Mouse (Mus musculus) adrenal gland, adult 8-10 months (tissue): ENCODE results near the gene Slc8a1. TPM values are rescaled to one million over a fixed set of nuclear protein-coding genes. Genes with fewer than 3 reads are reported as not detected.

ENCODE experiments used
- DNase-seq: peaks from one replicate; pipeline ENCODE4 v3.0.0; 2022
- total RNA-seq, 4 experiments: library from RNA; stranded (reverse); gene quantifications; 2 replicates each; pipeline ENCODE4 v1.2.4; 2022

The Slc8a1 gene
- total RNA-seq, 4 experiments from 2014 or later, result 6.0 to 10.9 (median 8.4) TPM

DNA sequence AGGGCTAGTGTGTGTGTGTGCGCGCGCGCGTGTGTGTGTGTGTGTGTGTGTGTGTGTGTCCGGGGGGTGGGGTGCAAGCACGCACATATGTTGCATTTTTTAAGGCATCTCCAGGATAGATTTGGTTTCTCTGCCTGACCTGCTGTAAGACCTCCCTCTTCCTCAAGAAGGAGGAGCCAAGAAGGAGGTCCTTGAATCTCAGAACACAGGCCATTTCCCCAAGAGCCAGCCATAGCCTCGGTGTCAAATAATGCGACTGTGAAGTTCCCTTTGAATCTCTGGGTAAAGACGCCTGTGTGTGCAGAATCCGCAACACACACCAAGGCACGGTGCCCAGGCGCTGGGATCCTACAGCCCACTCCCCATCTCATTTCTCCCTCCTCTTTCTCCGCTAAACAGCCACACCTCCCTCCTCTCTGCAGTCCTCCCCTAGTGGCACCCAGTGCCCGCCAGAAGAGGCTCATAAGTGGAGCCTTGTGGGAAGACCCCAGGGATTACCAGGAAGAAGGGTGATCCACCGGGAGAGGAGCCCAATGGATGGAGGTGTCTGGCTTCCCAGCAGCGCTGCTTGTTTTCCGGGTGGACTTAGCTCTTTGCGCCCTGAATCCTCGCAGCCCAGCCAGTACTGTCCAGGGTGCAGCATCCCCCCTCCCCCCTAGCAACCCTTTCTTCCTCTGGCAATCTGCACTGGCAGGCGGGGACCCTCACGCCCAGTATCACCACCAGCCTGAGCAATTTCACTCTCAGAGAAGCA is 68.9 kb downstream of the Slc8a1 start:
- peak; percentile 3 for DNase-seq

DNA sequence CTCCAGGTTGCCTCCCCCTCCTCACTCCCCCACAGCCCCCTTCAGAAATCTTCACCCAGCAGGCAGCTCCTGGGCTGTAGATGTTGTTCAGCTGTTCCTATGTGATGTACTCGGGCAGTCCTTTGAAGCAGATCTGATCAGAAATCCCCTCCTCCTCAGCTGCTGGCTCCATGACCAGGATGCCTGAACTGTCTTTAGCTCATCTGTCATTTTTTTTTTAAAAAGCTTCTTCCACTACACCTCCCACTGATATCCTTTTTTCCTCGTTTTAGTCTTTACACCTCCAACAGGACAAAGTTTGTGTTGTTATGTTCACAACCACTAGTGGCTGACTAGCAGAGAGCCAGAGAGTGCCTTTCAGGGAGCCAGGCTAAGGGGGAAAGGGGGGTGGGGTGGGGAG is 69.7 kb downstream of the Slc8a1 start:
- DNase-seq, result no peak

DNA sequence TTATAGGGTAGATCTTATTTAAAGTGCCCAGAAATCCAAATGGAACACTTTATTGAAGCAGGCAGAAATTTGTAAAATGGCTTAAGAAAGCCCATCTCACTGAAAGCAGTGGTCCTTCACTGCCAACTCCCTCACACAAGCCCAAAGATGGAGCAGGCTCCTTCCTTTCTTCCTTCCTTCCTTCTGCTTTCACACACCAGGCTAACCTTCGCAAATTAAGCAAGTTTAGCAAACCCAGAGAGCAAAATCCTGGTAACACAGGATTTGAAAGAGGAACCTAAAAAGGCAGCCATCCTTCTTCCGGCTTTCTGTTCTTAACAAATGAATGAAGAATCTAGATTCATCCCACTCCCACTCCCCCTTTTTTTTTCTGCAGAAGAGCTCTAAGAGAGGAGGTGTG is 70.2 kb downstream of the Slc8a1 start:
- DNase-seq, result no peak

DNA sequence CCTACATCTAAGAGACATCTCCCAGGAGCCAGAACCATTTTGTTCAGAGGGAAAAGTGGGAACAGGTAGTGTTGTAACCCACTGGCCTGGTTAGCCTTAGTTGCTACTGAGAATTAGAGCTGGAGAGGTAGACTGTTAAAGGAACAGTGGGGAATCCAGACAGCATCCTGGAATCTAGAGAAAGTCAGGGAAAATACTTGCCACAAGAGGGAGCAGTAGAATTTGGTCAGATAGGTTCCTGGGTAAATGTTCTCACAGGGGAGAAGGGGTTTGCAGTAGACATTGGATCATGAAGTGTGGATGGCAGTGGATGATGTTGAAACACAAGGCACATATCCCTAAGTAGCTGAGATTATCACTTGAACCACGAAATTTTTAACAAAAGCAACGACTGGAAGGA is 71.6 kb downstream of the Slc8a1 start:
- DNase-seq, result no peak

DNA sequence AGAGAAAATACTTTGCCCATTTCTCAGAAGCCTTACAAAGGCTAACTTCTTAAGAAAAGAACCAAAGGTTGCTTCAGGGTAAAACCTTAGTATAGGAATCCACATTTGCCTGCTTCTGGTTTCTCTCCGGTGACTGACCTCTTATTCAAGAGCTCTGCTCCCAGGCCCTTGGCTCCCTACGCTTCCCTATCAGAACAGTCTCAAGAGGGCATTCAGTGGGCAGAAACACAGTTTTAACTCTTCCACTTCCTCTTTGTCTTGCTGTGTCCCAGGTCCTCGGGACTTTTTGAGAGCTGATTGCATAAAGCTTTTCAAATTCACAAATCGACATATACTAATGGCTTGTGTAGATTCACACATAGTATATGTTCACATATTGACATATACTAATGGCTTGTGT is 73.3 kb downstream of the Slc8a1 start:
- no peak for DNase-seq

DNA sequence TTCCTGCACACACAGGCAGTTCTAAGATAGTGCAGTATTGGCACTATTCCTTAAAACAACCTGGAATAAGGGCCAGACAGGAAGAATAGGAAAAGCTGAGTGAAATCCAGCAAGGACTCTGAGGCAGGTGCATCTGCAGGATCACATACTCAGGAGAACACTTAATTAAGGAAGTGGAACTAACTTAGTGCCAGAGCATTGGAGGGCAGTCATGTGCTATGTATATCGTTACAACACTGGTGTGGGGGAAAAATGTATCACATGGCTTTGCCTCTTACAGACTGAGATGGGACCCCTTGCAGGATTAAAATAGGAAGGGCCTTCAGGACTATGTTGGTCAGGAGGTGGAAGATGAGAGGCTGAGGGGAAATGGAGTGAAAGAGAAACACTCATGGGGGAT is 80.3 kb downstream of the Slc8a1 start:
- DNase-seq, result no peak

DNA sequence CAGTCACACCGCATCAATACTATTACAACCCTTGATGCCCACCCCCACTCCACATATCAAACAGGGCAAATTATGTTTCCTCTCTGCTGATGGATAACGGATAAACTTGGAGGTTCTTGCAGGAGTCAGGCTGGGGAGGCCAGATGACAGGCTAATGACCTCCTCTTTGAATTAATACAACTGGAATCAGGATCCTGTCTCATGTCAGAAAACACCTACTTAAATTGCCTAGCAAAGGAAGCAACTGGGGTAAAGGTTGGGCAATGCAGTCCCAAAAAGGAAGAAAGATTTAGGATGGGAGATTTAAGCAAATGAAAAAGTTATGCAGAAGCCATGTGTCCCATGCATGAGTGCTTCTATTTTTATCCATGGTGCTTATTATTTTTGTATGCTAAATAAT is 83.6 kb downstream of the Slc8a1 start:
- DNase-seq, result no peak

DNA sequence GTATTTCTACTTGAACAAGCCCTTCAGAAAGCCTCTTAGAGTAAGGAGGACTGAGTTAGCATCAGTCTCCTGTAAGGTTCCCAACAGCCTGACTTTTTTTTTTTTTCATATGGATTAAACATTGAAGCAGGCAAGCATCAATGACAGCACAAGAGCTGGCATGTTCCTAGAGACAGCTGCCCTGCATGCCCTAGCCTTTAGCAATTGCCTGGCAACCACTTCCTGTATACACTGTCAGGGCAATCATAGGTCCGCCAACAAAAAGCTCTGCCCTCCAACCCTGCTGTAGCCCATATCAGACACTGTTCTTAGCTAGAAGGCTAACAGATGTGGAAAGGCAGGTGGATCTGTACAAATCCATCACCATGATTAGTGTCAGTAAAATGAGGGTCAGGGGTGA is 85.2 kb downstream of the Slc8a1 start:
- DNase-seq, result no peak

DNA sequence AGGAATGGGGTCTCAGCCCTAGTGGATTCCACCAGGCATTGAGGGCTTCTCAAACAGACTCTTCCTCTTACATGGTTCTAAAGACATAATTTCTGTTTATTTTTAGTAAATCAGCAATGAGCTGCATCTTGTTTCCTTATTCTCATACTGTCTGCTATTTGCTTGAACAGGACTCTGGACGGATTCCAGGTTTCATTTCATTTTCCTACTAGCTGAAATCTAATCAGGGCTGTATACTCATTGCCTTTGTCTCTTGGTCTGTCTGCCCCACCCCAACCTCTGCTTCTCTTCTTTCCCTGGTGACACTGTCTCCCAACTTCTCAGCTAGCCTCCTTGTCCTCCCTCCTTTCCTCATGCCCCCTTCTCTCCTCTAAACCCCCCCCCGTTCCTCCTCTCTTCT is 101.4 kb downstream of the Slc8a1 start:
- DNase-seq, result no peak

DNA sequence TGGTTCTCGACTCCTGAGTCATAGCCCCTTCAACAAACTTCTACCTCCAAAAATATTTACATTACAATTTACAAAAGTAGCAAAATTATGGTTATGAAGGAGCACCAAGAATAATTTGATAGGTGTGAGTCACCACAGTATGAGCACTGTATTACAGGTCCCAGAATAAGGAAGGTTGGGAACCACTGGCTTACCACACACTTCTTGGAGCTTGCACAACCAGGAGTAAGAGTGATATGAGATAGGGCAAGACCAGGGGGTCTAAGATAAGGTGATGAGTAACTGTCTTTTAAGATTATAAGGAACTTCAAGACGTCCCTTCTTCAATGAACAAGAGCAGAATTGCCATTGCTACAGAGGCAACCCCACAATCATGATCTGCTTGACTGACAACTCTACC is 107.7 kb downstream of the Slc8a1 start:
- no peak for DNase-seq

DNA sequence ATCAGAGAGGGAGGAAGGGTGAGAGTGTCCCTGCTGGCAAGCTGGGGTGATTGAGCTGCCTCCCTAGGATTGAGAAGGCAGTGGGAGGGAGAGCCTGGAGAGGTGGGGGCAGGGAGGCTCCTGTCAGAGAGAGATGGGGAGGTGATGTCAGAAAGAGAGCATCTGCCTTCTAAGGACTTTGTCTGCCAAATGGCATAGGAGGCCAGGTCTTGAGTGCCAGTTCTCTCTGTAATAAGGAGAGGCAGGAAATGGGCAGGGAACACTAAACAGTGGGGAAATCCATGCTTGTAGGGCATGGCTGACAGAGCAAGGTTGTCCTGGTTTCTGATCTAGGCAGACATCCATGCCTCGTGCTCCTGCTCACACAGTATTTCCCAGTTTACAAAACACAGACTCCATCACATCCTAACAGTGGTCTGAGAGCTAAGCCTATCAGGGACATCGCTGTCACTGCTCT is 117.0 kb downstream of the Slc8a1 start:
- no peak for DNase-seq

DNA sequence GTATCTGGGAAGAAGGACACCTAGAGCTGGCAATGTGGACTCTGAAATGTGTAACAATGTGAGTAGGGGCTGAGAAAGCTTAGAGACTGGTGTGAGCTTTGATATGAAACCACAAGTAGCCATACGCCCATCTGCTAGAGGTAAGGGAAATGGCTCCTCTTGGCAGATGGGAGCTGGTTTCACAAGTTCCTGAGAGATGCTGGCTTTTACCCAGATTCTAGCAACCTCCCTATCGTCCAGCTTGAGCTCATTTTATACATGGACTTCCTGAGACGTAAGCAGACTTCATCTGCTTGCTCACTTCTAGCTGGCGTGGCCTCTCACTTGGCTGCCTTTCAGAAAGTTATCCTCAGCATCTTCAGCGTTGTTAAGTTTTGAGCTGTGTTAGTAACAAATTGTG is 119.7 kb downstream of the Slc8a1 start:
- no peak for DNase-seq

DNA sequence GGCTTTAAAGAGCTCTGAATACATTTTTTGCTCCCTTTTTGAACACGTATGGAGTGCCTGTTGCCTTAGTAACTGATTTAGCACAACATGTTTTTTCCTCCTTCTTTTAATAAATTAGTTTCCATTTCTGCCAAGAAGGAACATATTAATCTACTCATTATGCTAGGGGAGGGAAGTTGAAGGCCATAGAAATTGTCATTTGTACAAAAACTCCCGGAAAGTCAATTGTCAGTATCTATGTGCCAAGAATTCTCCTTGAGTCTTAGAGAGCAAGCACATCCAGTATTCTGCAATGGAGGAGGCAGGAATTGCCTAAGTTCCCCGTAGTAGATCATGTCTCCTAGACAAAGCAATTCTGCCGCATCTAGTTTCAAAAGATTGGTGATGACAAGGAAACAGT is 121.9 kb downstream of the Slc8a1 start:
- no peak for DNase-seq

DNA sequence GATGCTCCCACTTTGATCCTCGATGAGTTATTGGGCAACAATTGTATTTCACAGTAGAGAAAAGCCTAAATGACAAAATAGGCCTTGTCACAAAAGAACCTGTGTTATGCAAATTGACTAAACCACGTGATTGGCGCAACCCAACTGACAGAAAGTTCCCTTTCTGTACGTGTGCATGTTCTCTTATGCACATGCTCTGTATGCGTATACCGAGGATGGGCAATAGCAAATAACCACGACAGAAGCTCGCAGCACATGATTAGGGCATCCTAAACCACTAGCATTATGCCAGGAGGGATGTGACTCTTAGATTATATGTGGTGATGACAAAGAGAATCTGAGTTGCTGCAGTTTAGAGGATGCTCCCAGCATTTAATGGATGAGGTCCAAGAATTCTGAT is 122.8 kb downstream of the Slc8a1 start:
- DNase-seq, result no peak

DNA sequence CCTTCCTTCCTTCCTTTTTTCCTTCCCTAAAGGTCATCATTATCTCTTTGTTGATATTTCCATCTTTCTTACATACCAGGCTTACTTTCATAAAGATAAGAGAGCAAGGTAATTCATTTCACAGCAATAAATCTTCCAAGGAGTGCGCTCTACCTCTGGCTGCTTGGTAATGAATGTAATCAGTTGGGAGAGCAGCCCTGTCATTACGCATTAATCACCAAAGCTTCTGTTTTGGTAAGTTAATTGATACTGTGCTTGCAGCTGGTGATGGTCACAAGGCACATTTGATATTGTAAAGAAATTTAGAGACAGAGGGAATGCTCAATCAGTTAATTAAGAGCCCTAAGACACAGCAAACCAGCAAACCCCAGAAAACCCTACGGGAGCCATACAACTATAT is 130.7 kb downstream of the Slc8a1 start:
- DNase-seq, result no peak

DNA sequence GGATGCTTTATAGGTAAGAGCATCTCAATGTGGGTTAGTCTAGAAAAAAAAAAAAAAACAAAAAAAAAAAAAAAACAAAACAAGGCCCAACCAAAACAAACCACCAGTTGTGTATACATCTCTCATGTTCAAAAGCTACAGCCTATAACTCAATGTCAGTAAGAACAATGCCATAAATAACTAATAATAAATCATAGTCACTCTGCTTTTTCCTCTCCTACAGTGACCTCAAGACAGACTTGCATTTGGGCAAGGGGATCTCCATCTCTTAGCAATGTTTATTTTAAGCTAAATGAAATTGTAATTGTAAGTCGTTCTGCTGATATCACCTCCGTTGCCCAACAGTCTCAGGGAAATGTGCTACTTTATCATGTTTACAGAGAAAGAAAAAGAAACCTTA is 132.1 kb downstream of the Slc8a1 start:
- no peak for DNase-seq

DNA sequence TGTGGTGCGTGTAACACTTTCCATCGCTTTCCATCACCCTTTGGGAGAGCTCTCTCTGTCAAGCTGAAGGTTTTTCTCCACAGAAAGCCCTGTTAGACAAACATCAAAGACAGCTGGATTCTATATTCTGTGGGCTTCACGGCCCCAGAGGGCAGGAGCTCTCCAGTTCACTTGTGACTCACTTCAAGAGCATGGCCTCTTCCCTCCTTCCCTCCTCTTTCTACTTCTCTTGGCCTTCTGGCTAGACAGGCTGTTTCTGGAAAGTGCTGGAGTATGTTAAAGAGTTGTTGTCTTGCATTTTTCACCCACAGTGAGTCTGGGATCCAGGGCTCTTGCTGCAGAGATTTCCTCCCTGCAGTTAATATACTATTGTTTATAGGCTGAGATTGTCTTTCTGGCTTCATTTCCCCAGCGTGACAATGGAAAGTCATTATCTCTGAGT is 132.9 kb downstream of the Slc8a1 start:
- no peak for DNase-seq

DNA sequence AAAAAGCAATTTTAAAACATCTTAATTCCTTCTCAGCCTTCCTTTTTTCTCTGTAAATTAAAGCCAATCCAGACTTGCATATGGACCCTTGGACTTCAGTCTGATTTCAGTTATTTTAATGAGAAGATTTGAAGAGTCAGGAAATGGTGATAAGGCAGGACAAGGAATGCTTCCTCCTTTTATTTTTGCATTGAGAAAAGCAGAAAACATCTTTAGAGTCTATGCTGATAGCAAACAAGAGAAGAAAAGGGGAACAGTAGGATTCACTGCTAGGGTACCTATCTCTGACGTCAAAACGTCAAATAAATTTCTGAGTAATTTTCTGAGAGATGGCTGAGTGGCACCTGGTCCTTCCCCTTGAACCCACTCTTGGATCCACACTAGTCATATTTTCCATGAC is 139.1 kb downstream of the Slc8a1 start:
- no peak for DNase-seq

DNA sequence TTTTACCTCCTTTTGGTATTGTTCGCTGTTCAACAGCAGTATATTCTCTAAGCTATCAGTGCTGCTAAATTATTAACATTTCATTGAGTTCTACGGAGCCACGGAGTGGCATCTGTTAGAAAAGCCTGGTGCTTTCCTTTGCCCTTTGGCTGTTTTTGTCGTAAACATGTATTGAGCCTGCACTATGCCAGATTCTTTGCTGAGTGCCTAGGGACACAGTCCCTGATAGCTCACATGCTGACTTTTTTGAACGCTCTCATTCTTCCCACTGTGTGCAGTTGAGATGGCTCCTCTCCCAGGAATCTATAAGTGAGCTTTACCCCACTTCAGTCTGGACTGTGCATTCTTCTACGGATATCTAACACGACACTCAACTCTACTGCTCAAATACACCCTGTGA is 148.4 kb downstream of the Slc8a1 start:
- DNase-seq, result no peak

DNA sequence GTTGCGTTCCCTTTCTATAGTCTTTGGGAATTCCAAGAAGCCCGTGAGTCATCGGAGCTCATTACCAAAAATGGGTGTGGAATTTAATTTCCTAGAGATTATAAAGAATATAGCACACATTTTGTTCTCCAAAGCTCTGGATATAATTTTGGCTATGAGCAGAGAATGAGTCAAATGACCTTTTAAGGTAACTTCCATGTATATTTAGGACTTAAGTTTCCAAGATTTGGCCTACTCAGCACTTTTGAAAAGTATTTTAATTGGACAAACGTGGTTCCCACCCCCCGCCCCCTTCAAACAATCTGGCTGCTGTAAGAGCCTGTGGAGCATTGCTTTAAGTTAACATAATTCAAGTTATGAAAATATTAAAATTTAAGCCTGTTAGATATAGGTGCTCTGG is 151.4 kb downstream of the Slc8a1 start:
- no peak for DNase-seq

DNA sequence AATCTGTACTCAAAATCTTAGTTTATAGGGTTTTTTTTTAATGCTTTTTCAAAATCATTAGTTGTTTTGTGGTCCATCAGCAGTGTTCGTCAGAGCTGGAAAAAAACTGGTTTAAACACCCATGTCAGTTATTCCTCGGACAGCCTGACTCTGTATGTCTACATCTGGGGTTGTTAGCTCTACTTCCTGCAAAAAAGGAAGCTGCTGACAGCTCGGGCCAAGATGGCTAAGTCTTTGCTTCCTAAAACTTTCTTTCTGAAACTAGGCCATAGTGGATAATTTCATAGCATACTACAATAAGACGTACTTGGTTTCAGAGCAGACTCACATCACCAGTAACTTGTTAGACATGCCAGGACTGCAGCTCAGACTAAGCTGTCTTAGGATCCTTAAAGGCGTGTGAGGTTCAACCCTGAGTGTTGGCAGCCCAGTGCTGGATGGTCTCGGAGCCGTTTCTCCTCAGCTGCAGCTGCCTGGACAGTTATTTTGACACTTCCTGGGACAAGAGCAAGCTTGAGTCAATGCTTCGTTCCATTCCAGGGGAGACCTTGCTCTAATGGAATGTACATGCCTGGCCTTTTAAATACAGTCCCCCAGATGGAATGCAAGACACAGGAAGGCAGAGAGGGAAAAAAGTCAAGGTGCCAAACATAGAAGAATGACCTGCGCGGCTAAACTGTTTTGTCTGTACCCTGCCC is 158.3 kb downstream of the Slc8a1 start:
- DNase-seq, result no peak

DNA sequence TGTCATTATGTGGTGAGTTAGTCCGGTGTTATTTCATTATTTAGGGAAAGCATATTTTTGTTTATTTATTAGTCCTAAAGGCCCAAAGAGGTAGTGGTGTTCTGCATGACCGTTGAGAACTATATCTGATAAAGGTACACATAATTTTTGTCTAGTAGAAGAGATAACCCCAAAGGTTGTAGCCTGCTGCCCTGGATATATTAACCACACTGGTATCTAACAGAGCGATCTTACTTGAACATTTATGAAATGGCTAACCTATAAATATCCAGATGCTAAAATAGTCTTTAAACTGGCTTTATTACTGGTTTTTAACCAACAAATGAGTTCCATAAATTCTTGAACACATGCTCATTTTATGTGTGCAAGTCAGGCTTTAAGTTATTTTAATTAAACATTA is 161.3 kb downstream of the Slc8a1 start:
- DNase-seq, result no peak

DNA sequence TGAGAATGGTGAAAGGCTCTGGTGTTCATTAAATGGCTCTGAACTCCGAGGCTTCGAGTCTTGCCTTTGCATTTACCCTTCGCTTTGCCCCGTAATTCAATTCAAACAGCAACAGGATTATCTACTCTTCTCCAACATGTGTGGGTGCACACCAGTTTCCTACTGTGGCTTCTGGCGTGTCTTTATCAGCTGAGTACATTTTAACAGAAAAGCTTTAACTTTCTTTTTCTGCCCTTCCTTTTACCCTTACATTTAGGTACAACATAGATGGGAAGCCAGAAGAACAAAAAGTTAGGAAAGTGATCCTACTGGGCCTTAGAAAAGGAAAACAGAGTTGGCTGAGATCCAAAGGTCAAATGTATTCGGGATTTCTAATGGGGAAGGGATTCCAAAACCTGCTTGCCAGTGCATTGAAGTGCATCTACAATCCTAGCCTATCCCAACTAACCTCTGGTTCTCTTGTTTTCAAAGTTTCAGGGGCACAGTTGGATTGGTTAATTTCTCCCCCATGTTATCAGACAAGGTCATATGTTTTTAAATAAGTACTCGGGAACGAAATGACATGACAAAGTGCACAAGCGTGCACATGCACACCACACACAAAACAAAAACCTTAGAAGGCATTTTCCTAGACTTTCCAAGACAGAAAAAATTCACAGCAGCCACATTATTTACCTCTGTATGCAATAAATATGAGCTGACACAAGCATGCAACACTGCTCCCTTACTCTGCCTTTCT is 172.4 kb downstream of the Slc8a1 start:
- no peak for DNase-seq
